Mouse (Mus musculus) limb, embryonic 10.5 days (tissue): ENCODE measurements around the gene Camta1. TPM values are rescaled to one million over a fixed set of nuclear protein-coding genes. Genes with fewer than 3 reads are reported as not detected.
A peak's percentile ranks its signal among the peaks of the same experiment; 100 is the strongest.

Experiments
- DNase-seq: peaks from one replicate; pipeline ENCODE4 v3.0.0-alpha.2; 2017; ENCODE audit warnings: low spot score
- H3K27ac ChIP-seq: fragments of 300-500 bp; sonication (generic); 2 replicates; pipeline ENCODE4 v1.5.1; 2016; ENCODE audit warnings: mild to moderate bottlenecking
- H3K27me3 ChIP-seq: fragments of 300-500 bp; sonication (generic); 2 replicates; pipeline ENCODE4 v1.6.1; 2016; ENCODE audit warnings: low read depth, mild to moderate bottlenecking; ENCODE audit not compliant: poor library complexity, severe bottlenecking
- H3K36me3 ChIP-seq: fragments of 300-500 bp; sonication (generic); 2 replicates; pipeline ENCODE4 v1.6.1; 2016; ENCODE audit warnings: mild to moderate bottlenecking, moderate library complexity
- H3K4me1 ChIP-seq: fragments of 300-500 bp; sonication (generic); 2 replicates; pipeline ENCODE4 v1.6.1; 2016
- H3K4me3 ChIP-seq: fragments of 300-500 bp; sonication (generic); 2 replicates; pipeline ENCODE4 v1.5.1; 2016; ENCODE audit warnings: mild to moderate bottlenecking, moderate library complexity
- H3K9me3 ChIP-seq: fragments of 300-500 bp; sonication (generic); replicated peaks from 2 replicates; pipeline ENCODE4 v1.6.1; 2016; ENCODE audit warnings: mild to moderate bottlenecking
- WGBS: fragments of 180-500 bp; shearing (Covaris S2); methylation state at CpG from one replicate; pipeline ENCODE4 v1.1.7; 2016; 5-methylcytosine and 5-hydroxymethylcytosine counted together
- polyA plus RNA-seq: library from polyadenylated mRNA; unstranded; fragments of >200 nt; fragmentation: Nextera tagmentation; extraction: Ambion mirVana; gene quantifications from 2 replicates; pipeline ENCODE4 v1.2.1, GENCODE M21; 2016

Gene Camta1
- polyA plus RNA-seq, 1 experiment from 2014 or later: 102 TPM

DNA sequence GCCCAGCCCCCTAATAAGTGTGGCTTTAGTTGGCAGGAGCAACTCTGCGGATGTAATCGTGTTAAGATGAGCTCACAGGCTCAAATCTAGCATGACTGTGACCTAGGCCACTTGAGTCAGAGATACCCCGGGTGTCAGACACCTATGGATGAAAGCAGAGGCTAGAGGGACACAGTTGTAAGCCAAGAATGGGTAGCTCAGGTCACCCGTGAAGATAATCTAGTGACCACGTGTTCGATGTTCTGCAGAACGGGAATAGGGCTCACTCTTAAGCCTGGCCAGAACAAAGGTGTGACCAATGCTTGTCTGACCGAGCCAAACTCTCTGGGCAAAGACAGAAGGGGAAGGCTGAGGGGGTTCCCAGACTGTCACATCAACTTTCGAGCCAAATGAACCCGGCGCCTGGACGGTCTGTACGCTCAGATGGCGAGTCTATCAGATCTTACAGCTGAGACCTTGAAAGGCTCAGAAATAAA, 242.1 kb downstream of the Camta1 start:
- Histone ChIP-seq H3K4me1 (peaks cover 16% of the 10 kb centered on the region), H3K9me3 (no peaks in the 10 kb centered on the region), H3K27ac (no peak overlapping the region), H3K27me3 (no peaks in the 10 kb centered on the region), H3K36me3 (no peaks in the 10 kb centered on the region), H3K4me3 (no peak overlapping the region)
- WGBS: 80% methylated on average over 14 of the region's 14 CpGs
- no peak for DNase-seq

DNA sequence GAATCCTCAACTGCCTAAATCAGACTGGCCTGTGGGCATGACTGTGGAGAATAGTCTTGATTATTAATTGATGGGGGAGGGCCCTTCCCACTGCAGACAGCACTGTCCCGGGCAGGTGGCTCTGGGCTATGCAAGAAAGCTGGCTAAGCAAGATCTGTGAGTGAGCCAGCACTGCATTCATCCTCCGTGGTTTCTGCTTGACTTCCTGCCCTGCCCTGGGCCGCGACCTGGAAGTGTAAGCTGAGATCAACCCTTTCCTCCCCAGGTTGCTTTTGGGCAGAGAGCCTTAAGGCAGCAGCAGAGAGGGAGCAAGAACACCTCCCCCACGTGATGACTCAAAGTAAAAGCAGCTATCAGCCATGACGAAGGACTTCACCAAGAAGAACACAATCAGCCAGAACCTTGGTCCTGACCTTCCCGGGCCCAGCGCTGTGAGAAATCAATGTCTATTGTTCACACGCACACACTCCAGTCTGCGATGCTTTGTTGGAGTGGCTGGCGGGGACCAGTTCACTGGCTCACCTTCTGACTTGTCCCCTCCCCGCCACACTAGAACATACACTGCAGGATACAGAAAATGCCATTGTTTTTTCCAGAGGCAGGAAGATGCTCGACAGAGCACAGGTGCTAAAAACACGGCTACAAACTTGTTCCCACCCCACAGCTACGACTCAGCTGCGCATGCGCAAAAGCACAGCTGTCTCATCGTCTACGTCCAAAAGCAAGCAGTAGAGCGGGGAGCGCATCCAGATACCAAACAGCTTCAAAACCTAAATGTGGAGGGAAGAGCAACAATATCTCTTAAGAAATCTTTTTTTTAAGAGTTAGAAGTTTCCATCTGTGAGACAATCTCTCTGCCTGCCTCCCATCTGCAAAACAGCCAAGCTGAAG, 243.0 kb downstream of the Camta1 start:
- no peak overlapping the region for H3K27ac ChIP-seq
- DNase-seq: peak; percentile 38
- H3K36me3 ChIP-seq: no peaks in the 10 kb centered on the region

DNA sequence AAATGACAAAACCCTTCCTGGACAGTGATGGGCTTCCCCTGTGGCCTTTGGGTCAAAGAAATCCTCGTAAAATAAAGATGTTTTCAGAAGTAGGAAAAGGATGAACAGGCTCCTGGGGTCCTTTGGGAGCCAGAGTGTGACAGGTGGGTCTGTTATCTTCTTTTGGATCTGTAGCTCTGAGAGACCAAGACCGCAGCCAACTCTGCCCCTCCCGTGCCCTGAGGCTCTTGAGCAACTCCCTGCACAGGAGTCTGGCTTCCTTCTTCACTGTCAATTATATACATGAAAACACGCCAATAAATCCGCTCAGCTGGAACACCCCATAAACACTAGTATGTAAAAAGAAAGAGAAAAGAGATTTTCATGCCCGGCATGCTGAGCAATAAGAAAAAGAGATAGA, 250.1 kb downstream of the Camta1 start:
- no peak for DNase-seq
- WGBS: 81% methylated on average over 6 of the region's 6 CpGs
- H3K27me3 ChIP-seq: no peaks in the 10 kb centered on the region
- no peak overlapping the region for H3K27ac ChIP-seq
- H3K9me3 ChIP-seq: no peaks in the 10 kb centered on the region
- no peaks in the 10 kb centered on the region for H3K4me1 ChIP-seq
- no peak overlapping the region for H3K4me3 ChIP-seq
- no peaks in the 10 kb centered on the region for H3K36me3 ChIP-seq

More for the DNA sequence above, 243.0 kb downstream of the Camta1 start:
- Histone ChIP-seq H3K4me3 (no peak overlapping the region), H3K27me3 (no peaks in the 10 kb centered on the region), H3K4me1 (peaks cover 16% of the 10 kb centered on the region), H3K9me3 (no peaks in the 10 kb centered on the region)
- WGBS: 58% methylated on average over 21 of the region's 21 CpGs

DNA sequence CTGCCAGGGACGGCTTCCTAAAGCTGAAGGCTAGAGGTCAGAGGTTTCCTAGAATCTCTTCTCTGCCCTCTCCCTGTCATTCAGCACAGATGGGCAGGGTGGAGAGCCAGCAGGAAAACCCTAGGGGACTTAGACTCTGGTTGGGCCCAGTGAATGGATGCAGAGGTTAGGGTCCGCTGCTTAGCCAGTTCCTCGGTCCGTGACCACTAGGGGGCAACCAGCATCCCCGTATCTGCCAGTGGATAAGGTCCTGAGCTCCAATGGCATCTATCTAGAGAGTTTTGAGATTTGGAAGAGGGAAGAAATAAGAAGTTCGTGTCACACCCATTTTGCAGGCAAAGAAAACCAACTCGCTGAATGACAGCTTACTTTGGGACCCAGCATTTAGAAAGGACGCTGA, 251.4 kb downstream of the Camta1 start:
- no peaks in the 10 kb centered on the region for H3K9me3 ChIP-seq
- no peaks in the 10 kb centered on the region for H3K36me3 ChIP-seq
- H3K27ac ChIP-seq: no peak overlapping the region
- DNase-seq: peak; percentile 70
- 19% methylated on average over 8 of the region's 8 CpGs for WGBS
- H3K4me1 ChIP-seq: no peaks in the 10 kb centered on the region
- no peak overlapping the region for H3K4me3 ChIP-seq
- H3K27me3 ChIP-seq: no peaks in the 10 kb centered on the region

DNA sequence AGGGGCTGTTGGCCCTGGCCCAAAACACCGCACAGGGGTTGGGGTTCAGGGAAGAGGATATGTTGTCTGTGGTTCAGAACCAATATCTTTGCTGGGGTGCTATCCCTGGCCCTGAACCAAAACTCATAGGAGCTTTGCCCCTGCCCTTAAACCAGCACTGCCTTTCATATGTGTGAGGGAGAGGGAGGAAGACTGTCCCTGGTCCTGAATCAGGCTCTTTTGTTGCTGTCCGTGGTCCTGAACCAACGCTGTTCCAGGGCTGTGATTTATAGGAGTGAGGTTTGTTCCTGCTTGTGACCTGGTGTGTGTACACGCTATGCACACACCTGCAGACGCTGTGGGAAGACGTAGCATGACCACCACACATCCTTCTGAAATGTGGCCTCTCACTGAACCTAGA, 256.8 kb downstream of the Camta1 start:
- no peak overlapping the region for H3K27ac ChIP-seq
- no peaks in the 10 kb centered on the region for H3K9me3 ChIP-seq
- no peaks in the 10 kb centered on the region for H3K27me3 ChIP-seq
- H3K4me3 ChIP-seq: no peak overlapping the region
- no peaks in the 10 kb centered on the region for H3K36me3 ChIP-seq
- peak; percentile 84 for DNase-seq
- WGBS: 35% methylated on average over 6 of the region's 6 CpGs
- H3K4me1 ChIP-seq: no peaks in the 10 kb centered on the region

DNA sequence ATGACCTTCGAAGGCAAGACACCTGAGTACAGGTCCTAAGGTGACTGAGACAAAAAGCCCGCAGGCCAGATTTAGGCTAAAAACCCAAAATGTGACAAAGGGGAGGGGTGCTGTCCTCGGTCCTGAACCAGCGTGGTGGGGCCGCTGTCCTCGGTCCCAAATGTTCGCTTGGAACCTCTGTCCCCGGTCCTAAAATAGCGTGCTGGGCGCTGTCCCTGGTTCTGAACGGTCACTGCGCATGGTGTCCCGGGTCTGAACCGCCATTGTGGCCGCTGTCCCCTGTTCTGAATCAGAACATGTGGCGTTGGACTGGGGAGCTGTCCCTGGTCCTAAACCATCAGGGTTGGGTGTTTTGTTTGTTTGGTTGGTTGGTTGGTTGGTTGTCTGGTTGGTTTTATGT, 257.2 kb downstream of the Camta1 start:
- H3K9me3 ChIP-seq: no peaks in the 10 kb centered on the region
- 9% methylated on average over 16 of the region's 16 CpGs for WGBS
- no peak overlapping the region for H3K27ac ChIP-seq
- no peaks in the 10 kb centered on the region for H3K27me3 ChIP-seq
- no peaks in the 10 kb centered on the region for H3K36me3 ChIP-seq
- peak; percentile 96 for DNase-seq
- H3K4me3 ChIP-seq: no peak overlapping the region
- no peaks in the 10 kb centered on the region for H3K4me1 ChIP-seq

DNA sequence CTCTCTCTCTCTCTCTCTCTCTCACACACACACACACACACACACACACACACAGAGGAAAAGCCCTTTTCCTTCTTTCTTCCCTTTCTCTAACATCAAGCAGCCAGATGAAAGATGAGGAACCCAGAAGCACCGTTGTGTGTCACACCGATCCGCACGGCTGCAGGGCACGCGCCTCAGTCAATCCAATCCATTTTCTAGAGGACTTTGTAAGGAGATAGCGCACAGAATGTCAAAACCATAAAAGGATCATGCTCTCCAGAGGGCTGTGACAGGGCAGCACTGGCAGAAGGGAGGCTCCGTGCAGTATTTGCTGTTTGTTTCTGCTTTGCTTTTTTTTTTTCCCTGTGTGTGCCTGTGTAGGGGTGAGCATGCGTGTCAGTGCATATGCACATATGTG, 258.1 kb downstream of the Camta1 start:
- WGBS: 87% methylated on average over 9 of the region's 9 CpGs
- Histone ChIP-seq H3K27me3 (no peaks in the 10 kb centered on the region), H3K27ac (no peak overlapping the region), H3K4me1 (no peaks in the 10 kb centered on the region), H3K4me3 (no peak overlapping the region), H3K36me3 (no peaks in the 10 kb centered on the region), H3K9me3 (no peaks in the 10 kb centered on the region)
- no peak for DNase-seq

DNA sequence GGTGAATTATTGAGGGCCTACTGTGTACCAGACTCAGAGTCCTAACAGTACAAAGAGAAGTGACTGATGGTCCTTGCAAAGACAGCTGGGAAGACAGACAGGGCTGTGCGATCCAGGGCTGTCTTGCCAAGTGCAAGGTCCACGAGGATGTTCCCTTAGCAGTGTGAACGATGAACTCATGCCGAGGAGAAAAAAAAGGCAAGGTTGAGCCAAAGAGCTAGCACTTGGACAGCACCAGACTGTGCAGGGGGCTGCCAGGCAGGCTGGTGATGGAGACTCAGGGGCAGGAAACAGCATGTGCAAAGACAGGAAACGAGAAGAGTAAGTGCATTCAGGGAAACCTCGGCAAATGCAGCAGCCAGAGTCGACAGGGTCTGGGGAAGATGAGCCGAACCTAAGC, 266.6 kb downstream of the Camta1 start:
- DNase-seq: no peak
- H3K4me1 ChIP-seq: no peaks in the 10 kb centered on the region
- no peaks in the 10 kb centered on the region for H3K36me3 ChIP-seq
- no peaks in the 10 kb centered on the region for H3K9me3 ChIP-seq
- no peaks in the 10 kb centered on the region for H3K27me3 ChIP-seq
- no peak overlapping the region for H3K4me3 ChIP-seq
- 57% methylated on average over 8 of the region's 8 CpGs for WGBS
- H3K27ac ChIP-seq: no peak overlapping the region

DNA sequence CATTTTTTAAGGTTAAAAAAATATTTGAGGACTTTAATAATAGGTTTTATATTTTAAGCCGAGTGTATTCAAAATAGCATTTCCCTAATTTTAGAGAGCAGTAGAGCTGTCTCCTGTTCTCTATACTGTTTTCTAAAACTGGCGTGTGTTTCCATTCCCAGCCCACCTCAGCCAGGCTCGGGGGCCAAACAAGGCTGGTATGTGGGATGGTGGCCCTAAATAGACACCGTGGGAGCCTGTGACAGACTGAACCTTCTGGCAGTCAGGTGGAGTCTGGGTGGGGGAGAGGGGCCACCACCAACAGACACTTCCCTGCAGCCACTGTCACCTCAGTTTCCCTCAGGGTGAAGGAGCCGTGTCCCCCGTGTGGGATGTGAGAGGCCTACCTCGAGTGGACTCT, 268.6 kb downstream of the Camta1 start:
- no peak for DNase-seq
- WGBS: 79% methylated on average over 7 of the region's 7 CpGs
- no peak overlapping the region for H3K4me3 ChIP-seq
- H3K36me3 ChIP-seq: no peaks in the 10 kb centered on the region
- H3K4me1 ChIP-seq: no peaks in the 10 kb centered on the region
- no peak overlapping the region for H3K27ac ChIP-seq
- no peaks in the 10 kb centered on the region for H3K9me3 ChIP-seq
- no peaks in the 10 kb centered on the region for H3K27me3 ChIP-seq

DNA sequence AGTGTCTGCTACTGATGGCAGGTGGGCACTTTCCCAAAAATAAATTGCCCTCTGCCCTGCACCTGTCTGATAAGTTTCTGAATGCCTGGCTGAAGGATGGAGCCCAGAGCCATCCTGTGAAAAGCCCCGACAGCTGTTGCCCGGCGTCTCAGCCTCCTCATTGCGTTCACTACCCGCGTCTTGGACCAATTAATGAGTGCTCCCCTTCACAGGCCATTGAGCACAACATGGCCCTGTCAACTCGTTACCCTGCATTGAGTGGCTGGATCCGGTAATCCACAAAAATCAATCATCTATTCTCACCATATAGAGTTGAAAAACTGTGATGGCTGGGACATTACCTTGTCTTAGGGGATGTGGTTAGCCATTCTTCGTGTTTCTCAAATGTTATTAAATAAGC, 275.6 kb downstream of the Camta1 start:
- H3K4me3 ChIP-seq: no peak overlapping the region
- no peaks in the 10 kb centered on the region for H3K27me3 ChIP-seq
- WGBS: 61% methylated on average over 9 of the region's 9 CpGs
- H3K36me3 ChIP-seq: no peaks in the 10 kb centered on the region
- no peak for DNase-seq
- no peaks in the 10 kb centered on the region for H3K9me3 ChIP-seq
- H3K27ac ChIP-seq: no peak overlapping the region
- no peaks in the 10 kb centered on the region for H3K4me1 ChIP-seq

DNA sequence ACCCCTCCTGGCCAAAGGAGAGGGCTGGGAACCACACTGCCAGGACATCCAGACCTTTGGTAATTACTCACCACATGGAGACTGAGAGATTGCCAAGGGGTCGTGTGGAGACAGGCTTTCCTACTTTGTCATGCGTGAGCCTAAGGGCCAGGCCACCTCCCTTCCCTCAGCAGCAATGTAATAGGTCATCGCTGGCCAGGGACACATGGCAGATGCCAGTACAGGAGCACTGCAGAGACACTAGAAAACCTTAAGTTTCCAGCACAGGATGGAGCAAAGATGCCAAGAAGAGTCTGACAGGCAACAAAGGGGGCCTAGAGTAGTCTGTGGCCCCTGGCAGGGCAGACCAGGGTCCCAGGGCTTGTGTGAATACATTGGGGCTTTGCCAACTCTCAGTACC, 283.7 kb downstream of the Camta1 start:
- Histone ChIP-seq H3K9me3 (no peaks in the 10 kb centered on the region), H3K4me3 (no peak overlapping the region), H3K4me1 (no peaks in the 10 kb centered on the region; the same call in 1 of the 2 replicates), H3K27ac (no peak overlapping the region), H3K27me3 (no peaks in the 10 kb centered on the region), H3K36me3 (no peaks in the 10 kb centered on the region)
- WGBS: 63% methylated on average over 3 of the region's 3 CpGs
- no peak for DNase-seq

DNA sequence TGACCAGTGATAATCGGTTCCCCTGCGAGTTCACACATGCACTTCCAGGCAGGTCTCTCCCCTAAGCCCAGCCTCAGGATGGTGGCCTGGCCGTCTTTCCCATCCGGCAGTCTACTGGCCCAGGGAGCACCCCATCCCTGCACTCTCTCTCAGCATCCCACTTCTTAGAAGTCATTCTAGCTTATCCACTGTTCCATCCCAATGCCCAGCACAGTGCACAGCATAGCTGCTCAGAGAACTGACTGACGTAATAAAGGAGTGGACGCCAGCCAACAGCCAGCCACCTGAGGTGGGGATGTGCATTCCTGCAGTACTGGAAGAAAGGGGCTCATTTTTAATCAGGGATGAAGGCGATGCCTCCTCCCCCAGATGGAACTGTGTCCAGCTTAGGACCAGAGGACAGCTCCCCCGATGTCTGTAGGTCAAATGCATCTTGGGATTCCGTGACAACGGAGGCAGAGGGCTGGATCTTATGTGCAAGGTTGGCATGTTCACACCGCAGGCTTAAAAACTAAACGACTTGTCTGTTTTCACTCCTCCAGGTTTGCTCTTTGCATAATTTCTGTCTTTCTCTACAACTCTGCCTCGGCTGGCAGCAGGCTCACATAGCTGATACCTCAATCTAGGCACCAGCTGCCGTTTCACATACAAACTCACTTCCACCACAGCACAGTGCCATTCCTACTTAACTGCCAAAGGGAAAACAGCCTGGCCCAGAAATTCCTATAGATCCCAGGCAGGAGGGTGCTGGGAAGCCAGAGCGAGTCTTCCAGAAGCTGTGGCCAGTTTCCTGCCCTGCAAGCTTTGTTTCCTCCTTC, 285.2 kb downstream of the Camta1 start:
- H3K4me3 ChIP-seq: no peak overlapping the region
- no peaks in the 10 kb centered on the region; the same call in 1 of the 2 replicates for H3K4me1 ChIP-seq
- WGBS: 85% methylated on average over 15 of the region's 15 CpGs
- no peak overlapping the region for H3K27ac ChIP-seq
- H3K9me3 ChIP-seq: no peaks in the 10 kb centered on the region
- no peaks in the 10 kb centered on the region for H3K36me3 ChIP-seq
- no peaks in the 10 kb centered on the region for H3K27me3 ChIP-seq
- DNase-seq: no peak

DNA sequence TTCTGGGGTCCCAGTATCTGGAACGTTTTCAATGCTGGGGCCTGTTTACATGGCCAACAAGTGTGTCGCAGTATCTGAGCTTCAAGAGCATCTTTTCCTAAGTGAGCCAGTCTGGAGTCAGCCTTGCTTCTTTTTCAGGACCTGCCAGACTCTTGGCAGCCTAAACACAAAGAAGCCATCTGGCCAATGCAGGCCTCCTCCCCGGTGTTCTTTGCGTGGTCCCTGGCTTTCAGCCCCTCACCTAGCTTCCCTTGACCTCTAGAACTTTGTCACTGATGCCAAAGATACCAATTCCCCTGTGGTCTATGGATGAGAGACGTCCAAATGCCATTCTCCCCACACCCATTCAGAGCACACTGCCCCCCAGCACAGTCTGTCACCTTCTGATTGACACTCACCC, 289.0 kb downstream of the Camta1 start:
- DNase-seq: no peak
- 74% methylated on average over 5 of the region's 5 CpGs for WGBS
- Histone ChIP-seq H3K9me3 (no peaks in the 10 kb centered on the region), H3K4me1 (peaks cover 18% of the 10 kb centered on the region), H3K27me3 (no peaks in the 10 kb centered on the region), H3K36me3 (no peaks in the 10 kb centered on the region), H3K27ac (no peak overlapping the region), H3K4me3 (no peak overlapping the region)
